Mouse (Mus musculus): ENCODE measurements at regions not wholly inside any gene's neighbourhood (a gene's known extent, or its start where the extent isn't known, plus 50 kb on each side); places are given as distances from the start of the nearest gene placed in this dataset.

- H3K4me2 ChIP-seq = no peak overlapping the region
- no peaks in the 10 kb centered on the region for H3K9me3 ChIP-seq (replicated peaks)
- no peaks in the 10 kb centered on the region for H3K36me3 ChIP-seq
- no peaks in the 10 kb centered on the region for H3K4me1 ChIP-seq
- H3K9ac ChIP-seq = no peak overlapping the region
- ATAC-seq = no peak
- no peak overlapping the region for H3K4me3 ChIP-seq
- no peak overlapping the region for H3K27ac ChIP-seq
- 24% methylated on average over 5 of the region's 5 CpGs for WGBS (ENCODE audit: insufficient replicate concordance)
- no peaks in the 10 kb centered on the region for H3K27me3 ChIP-seq (replicated peaks)
Observed at GRCm38 (mm10) chr12:9251772-9252171, 222.0 kb downstream of the Ttc32 start.

- no peak overlapping the region for H3K9ac ChIP-seq
- H3K4me3 ChIP-seq = no peak overlapping the region
- no peaks in the 10 kb centered on the region for H3K9me3 ChIP-seq (replicated peaks)
- no peak overlapping the region for H3K27ac ChIP-seq
- no peaks in the 10 kb centered on the region for H3K4me1 ChIP-seq
- ATAC-seq = no peak
- no peaks in the 10 kb centered on the region for H3K27me3 ChIP-seq (replicated peaks)
- no peak overlapping the region for H3K4me2 ChIP-seq
- 26% methylated on average over 19 of the region's 19 CpGs for WGBS (ENCODE audit: insufficient replicate concordance)
- H3K36me3 ChIP-seq = no peaks in the 10 kb centered on the region
Observed at GRCm38 (mm10) chr12:9253306-9254074, 223.7 kb downstream of the Ttc32 start.

GRCm38 (mm10) chr12:9254301-9254860, 224.6 kb downstream of the Ttc32 start:
- Histone ChIP-seq H3K36me3 (no peaks in the 10 kb centered on the region), H3K4me2 (no peak overlapping the region), H3K4me1 (no peaks in the 10 kb centered on the region), H3K9me3 (replicated peaks) (no peaks in the 10 kb centered on the region), H3K27ac (no peak overlapping the region), H3K9ac (no peak overlapping the region), H3K27me3 (replicated peaks) (no peaks in the 10 kb centered on the region), H3K4me3 (no peak overlapping the region)
- ATAC-seq = no peak
- WGBS (ENCODE audit: insufficient replicate concordance) = 50% methylated on average over 6 of the region's 6 CpGs

- ATAC-seq = no peak
- Histone ChIP-seq H3K27me3 (replicated peaks) (no peaks in the 10 kb centered on the region), H3K9me3 (replicated peaks) (no peaks in the 10 kb centered on the region), H3K9ac (no peak overlapping the region), H3K4me2 (no peak overlapping the region), H3K4me1 (no peaks in the 10 kb centered on the region), H3K4me3 (no peak overlapping the region), H3K36me3 (no peaks in the 10 kb centered on the region), H3K27ac (no peak overlapping the region)
- 56% methylated on average over 10 of the region's 10 CpGs for WGBS (ENCODE audit: insufficient replicate concordance)
Observed at GRCm38 (mm10) chr12:9255661-9256486, 226.1 kb downstream of the Ttc32 start.

GRCm38 (mm10) chr12:9256487-9256820, 226.7 kb downstream of the Ttc32 start:
- ATAC-seq = no peak
- Histone ChIP-seq H3K36me3 (no peaks in the 10 kb centered on the region), H3K27ac (no peak overlapping the region), H3K9ac (no peak overlapping the region), H3K27me3 (replicated peaks) (no peaks in the 10 kb centered on the region), H3K4me3 (no peak overlapping the region), H3K4me2 (no peak overlapping the region), H3K9me3 (replicated peaks) (no peaks in the 10 kb centered on the region), H3K4me1 (no peaks in the 10 kb centered on the region)

- 62% methylated on average over 1 of the region's 1 CpGs for WGBS (ENCODE audit: insufficient replicate concordance)
- no peak for ATAC-seq
Observed at GRCm38 (mm10) chr12:9258221-9258620, 228.4 kb downstream of the Ttc32 start.

GRCm38 (mm10) chr12:9261662-9262061, 231.9 kb downstream of the Ttc32 start:
- Histone ChIP-seq H3K9ac (no peak overlapping the region), H3K4me1 (no peaks in the 10 kb centered on the region), H3K4me2 (no peak overlapping the region), H3K9me3 (replicated peaks) (no peaks in the 10 kb centered on the region), H3K27ac (no peak overlapping the region), H3K36me3 (no peaks in the 10 kb centered on the region), H3K4me3 (no peak overlapping the region), H3K27me3 (replicated peaks) (no peaks in the 10 kb centered on the region)
- WGBS (ENCODE audit: insufficient replicate concordance) = 56% methylated on average over 6 of the region's 6 CpGs
- no peak for ATAC-seq

More at GRCm38 (mm10) chr12:9258221-9258620, 228.4 kb downstream of the Ttc32 start:
- H3K36me3 ChIP-seq = no peaks in the 10 kb centered on the region
- H3K4me2 ChIP-seq = no peak overlapping the region
- H3K9me3 ChIP-seq (replicated peaks) = no peaks in the 10 kb centered on the region
- H3K27ac ChIP-seq = no peak overlapping the region
- no peak overlapping the region for H3K9ac ChIP-seq
- no peak overlapping the region for H3K4me3 ChIP-seq
- H3K4me1 ChIP-seq = no peaks in the 10 kb centered on the region
- no peaks in the 10 kb centered on the region for H3K27me3 ChIP-seq (replicated peaks)

- WGBS (ENCODE audit: insufficient replicate concordance) = 55% methylated on average over 4 of the region's 4 CpGs
- Histone ChIP-seq H3K9me3 (replicated peaks) (no peaks in the 10 kb centered on the region), H3K4me2 (no peak overlapping the region), H3K9ac (no peak overlapping the region), H3K27me3 (replicated peaks) (no peaks in the 10 kb centered on the region), H3K4me1 (no peaks in the 10 kb centered on the region), H3K36me3 (no peaks in the 10 kb centered on the region), H3K27ac (no peak overlapping the region), H3K4me3 (no peak overlapping the region)
- no peak for ATAC-seq
Observed at GRCm38 (mm10) chr12:9266221-9266620, 236.4 kb downstream of the Ttc32 start.

- whole genome bisulfite sequencing (ENCODE audit: insufficient replicate concordance) = 67% methylated on average over 2 of the region's 2 CpGs
- Histone ChIP-seq H3K4me2 (no peak overlapping the region), H3K4me3 (no peak overlapping the region), H3K4me1 (no peaks in the 10 kb centered on the region), H3K27ac (no peak overlapping the region), H3K9me3 (replicated peaks) (no peaks in the 10 kb centered on the region), H3K9ac (no peak overlapping the region), H3K36me3 (no peaks in the 10 kb centered on the region), H3K27me3 (replicated peaks) (no peaks in the 10 kb centered on the region)
- no peak for ATAC-seq
Observed at GRCm38 (mm10) chr12:9271484-9271883, 241.7 kb downstream of the Ttc32 start.

GRCm38 (mm10) chr12:9274181-9274580, 244.4 kb downstream of the Ttc32 start:
- H3K4me1 ChIP-seq = no peaks in the 10 kb centered on the region
- no peaks in the 10 kb centered on the region for H3K9me3 ChIP-seq (replicated peaks)
- ATAC-seq = no peak
- no peak overlapping the region for H3K27ac ChIP-seq
- no peaks in the 10 kb centered on the region for H3K27me3 ChIP-seq (replicated peaks)
- WGBS (ENCODE audit: insufficient replicate concordance) = 17% methylated on average over 1 of the region's 1 CpGs
- H3K9ac ChIP-seq = no peak overlapping the region
- H3K4me2 ChIP-seq = no peak overlapping the region
- H3K36me3 ChIP-seq = no peaks in the 10 kb centered on the region
- no peak overlapping the region for H3K4me3 ChIP-seq

GRCm38 (mm10) chr12:9275697-9276096, 245.9 kb downstream of the Ttc32 start:
- WGBS (ENCODE audit: insufficient replicate concordance) = 73% methylated on average over 7 of the region's 7 CpGs
- H3K27ac ChIP-seq = no peak overlapping the region
- H3K9ac ChIP-seq = no peak overlapping the region
- H3K27me3 ChIP-seq (replicated peaks) = no peaks in the 10 kb centered on the region
- ATAC-seq = no peak
- no peak overlapping the region for H3K4me3 ChIP-seq
- H3K36me3 ChIP-seq = no peaks in the 10 kb centered on the region
- H3K4me2 ChIP-seq = no peak overlapping the region
- no peaks in the 10 kb centered on the region for H3K4me1 ChIP-seq
- no peaks in the 10 kb centered on the region for H3K9me3 ChIP-seq (replicated peaks)

GRCm38 (mm10) chr12:9278735-9279134, 248.9 kb downstream of the Ttc32 start:
- no peaks in the 10 kb centered on the region for H3K9me3 ChIP-seq (replicated peaks)
- H3K4me1 ChIP-seq = no peaks in the 10 kb centered on the region
- H3K4me3 ChIP-seq = no peak overlapping the region
- no peaks in the 10 kb centered on the region for H3K36me3 ChIP-seq
- no peaks in the 10 kb centered on the region for H3K27me3 ChIP-seq (replicated peaks)
- no peak overlapping the region for H3K9ac ChIP-seq
- no peak overlapping the region for H3K27ac ChIP-seq
- no peak for ATAC-seq
- WGBS (ENCODE audit: insufficient replicate concordance) = 18% methylated on average over 5 of the region's 5 CpGs
- H3K4me2 ChIP-seq = no peak overlapping the region

Measured in liver, embryonic 12.5 days (tissue).